Mouse (Mus musculus): ENCODE results near the gene Purb.

The Purb gene

GRCm38 (mm10) chr11:6484244-6484959 lies 8.7 kb upstream of the Purb start:
- WGBS = 47% methylated on average over 3 of the region's 3 CpGs

GRCm38 (mm10) chr11:6483103-6483502 lies 7.4 kb upstream of the Purb start:
- 98% methylated on average over 2 of the region's 2 CpGs for WGBS

GRCm38 (mm10) chr11:6481669-6482185 lies 6.0 kb upstream of the Purb start:
- WGBS = 49% methylated on average over 6 of the region's 6 CpGs

- WGBS = 54% methylated on average over 13 of the region's 13 CpGs
These were observed 5.1 kb upstream of the Purb start for GRCm38 (mm10) chr11:6480681-6481405.

- WGBS = 83% methylated on average over 7 of the region's 7 CpGs
These were observed 4.5 kb upstream of the Purb start for GRCm38 (mm10) chr11:6480191-6480590.

GRCm38 (mm10) chr11:6479231-6479630 lies 3.5 kb upstream of the Purb start:
- WGBS = 74% methylated on average over 2 of the region's 2 CpGs

- WGBS = 91% methylated on average over 1 of the region's 1 CpGs
These were observed 1.6 kb upstream of the Purb start for GRCm38 (mm10) chr11:6477350-6477749.

- WGBS = 64% methylated on average over 6 of the region's 6 CpGs
These were observed 1.2 kb upstream of the Purb start for GRCm38 (mm10) chr11:6476876-6477275.

GRCm38 (mm10) chr11:6474874-6475731 lies 614 bp downstream of the Purb start:
- WGBS = under 1% methylated on average over 109 of the region's 109 CpGs

- 13% methylated on average over 6 of the region's 6 CpGs for WGBS
These were observed 1.3 kb downstream of the Purb start for GRCm38 (mm10) chr11:6474381-6474780.

GRCm38 (mm10) chr11:6471493-6471892 lies 4.2 kb downstream of the Purb start:
- WGBS = 0% methylated on average over 1 of the region's 1 CpGs

GRCm38 (mm10) chr11:6471054-6471453 lies 4.7 kb downstream of the Purb start:
- WGBS = 24% methylated on average over 2 of the region's 2 CpGs

GRCm38 (mm10) chr11:6468541-6468940 lies 7.2 kb downstream of the Purb start:
- WGBS = 38% methylated on average over 2 of the region's 2 CpGs

GRCm38 (mm10) chr11:6465122-6465521 lies 10.6 kb downstream of the Purb start:
- 18% methylated on average over 4 of the region's 4 CpGs for WGBS

- WGBS = 92% methylated on average over 6 of the region's 6 CpGs
These were observed 12.4 kb downstream of the Purb start for GRCm38 (mm10) chr11:6463159-6463837.

- 69% methylated on average over 6 of the region's 6 CpGs for WGBS
These were observed 19.6 kb downstream of the Purb start for GRCm38 (mm10) chr11:6456083-6456482.

GRCm38 (mm10) chr11:6448155-6448554 lies 27.6 kb downstream of the Purb start:
- WGBS = 93% methylated on average over 5 of the region's 5 CpGs

- 83% methylated on average over 4 of the region's 4 CpGs for WGBS
These were observed 28.2 kb downstream of the Purb start for GRCm38 (mm10) chr11:6447493-6447892.

- 93% methylated on average over 7 of the region's 7 CpGs for WGBS
These were observed 29.8 kb downstream of the Purb start for GRCm38 (mm10) chr11:6445951-6446350.

- 73% methylated on average over 4 of the region's 4 CpGs for WGBS
These were observed 30.3 kb downstream of the Purb start for GRCm38 (mm10) chr11:6445441-6445840.

GRCm38 (mm10) chr11:6444077-6444853 lies 31.5 kb downstream of the Purb start, which contains the start of gene H2afv:
Gene H2afv (minus strand): TSS chr11:6444443.
- under 1% methylated on average over 79 of the region's 80 CpGs for WGBS
